ENCODE assay signal across 20 mouse cellular contexts in the genomic region with DNA sequence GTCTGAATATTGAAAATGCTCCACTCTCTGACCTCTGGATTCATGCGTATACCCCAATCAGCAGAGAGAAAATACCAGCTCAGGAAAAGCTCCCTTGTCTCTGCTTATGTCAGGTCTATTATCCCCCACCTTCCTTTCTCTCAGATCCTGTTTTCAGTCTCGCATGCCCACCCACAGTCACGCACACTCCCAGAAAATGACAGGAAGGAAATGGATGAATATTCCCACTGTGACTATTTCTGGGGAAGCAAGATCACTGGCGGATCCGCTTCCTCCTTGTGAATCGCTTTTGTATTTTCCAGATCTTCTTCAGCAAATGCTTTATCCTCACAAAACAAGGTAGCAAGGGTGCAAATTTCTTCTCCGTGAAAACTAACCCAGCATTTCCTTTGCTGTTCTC.
DNase-seq lines count a peak whose midpoint lies in the region; ATAC-seq and TF ChIP-seq lines count a peak whose summit lies in the region.
"Had no signal": no experiment of that assay in that cellular context is flagged by ENCODE, and none has a peak within 500 bp of the region (broad histone marks: within the 10 kb centered on the region; RNA-seq: fewer than 3 reads in every experiment).

No protein-coding gene starts in this region.

- 65% methylated on average over 7 of the region's 7 CpGs for WGBS in intestine, embryonic 15.5 days
- WGBS in intestine, postnatal 0 days = 73% methylated on average over 7 of the region's 7 CpGs
- WGBS in embryonic facial prominence, embryonic 10.5 days = 77% methylated on average over 7 of the region's 7 CpGs

- H3K4me2 ChIP-seq in intestine, embryonic 15.5 days (replicated peaks) = no peak overlapping the region
- no peak overlapping the region for H3K4me2 ChIP-seq in intestine, postnatal 0 days (replicated peaks; ENCODE audit: low read depth)
- H3K4me2 ChIP-seq: heart, embryonic 13.5 days; hindbrain, embryonic 15.5 days had no signal

- H3K4me1 ChIP-seq in intestine, embryonic 15.5 days (replicated peaks) = peaks cover 6% of the 10 kb centered on the region
- peaks cover 3% of the 10 kb centered on the region; the same call in 1 of the 2 replicates for H3K4me1 ChIP-seq in intestine, postnatal 0 days (replicated peaks; ENCODE audit: control insufficient read depth, insufficient read depth, low read length)
- H3K4me1 ChIP-seq in embryonic facial prominence, embryonic 10.5 days = peaks cover 41% of the 10 kb centered on the region
- H3K4me1 ChIP-seq: hindbrain, embryonic 15.5 days had no signal

- peak; percentile 36 for DNase-seq in right cerebral cortex, adult 18-20 months
- DNase-seq in right cerebral cortex, postnatal 10 days (ENCODE audit: low spot score in 2 of 2) = no peak
- DNase-seq in embryonic facial prominence, embryonic 10.5 days (ENCODE audit: low spot score) = no peak
- DNase-seq in telencephalon, adult 2 months (ENCODE audit: low read depth, low spot score) = peak; percentile 41
- no peak for DNase-seq in urinary bladder, adult 2 months (ENCODE audit: low spot score)
- DNase-seq: adrenal gland, adult 8-10 months; adrenal gland, postnatal 36 days; cerebellum, adult 11 months; cerebellum, adult 8-10 months; cerebellum, postnatal 25 days; gastrocnemius, postnatal 36 days; heart, adult 11 months; heart, postnatal 36 days had no signal

- H3K27ac ChIP-seq in intestine, embryonic 15.5 days = 0 out of 2 replicates have a peak overlapping the region, but pooled peaks have one; percentile 11
- no peak overlapping the region for H3K27ac ChIP-seq in intestine, postnatal 0 days (ENCODE audit: low read depth, low read length)
- peak overlapping the region; percentile 40 for H3K27ac ChIP-seq in embryonic facial prominence, embryonic 10.5 days (replicated peaks)
- H3K27ac ChIP-seq: hindbrain, embryonic 15.5 days had no signal

- no peaks in the 10 kb centered on the region for H3K9me3 ChIP-seq in intestine, embryonic 15.5 days
- no peaks in the 10 kb centered on the region for H3K9me3 ChIP-seq in intestine, postnatal 0 days (ENCODE audit: control insufficient read depth)
- no peaks in the 10 kb centered on the region for H3K9me3 ChIP-seq in embryonic facial prominence, embryonic 10.5 days
- H3K9me3 ChIP-seq: forebrain, embryonic 10.5 days; heart, embryonic 13.5 days; hindbrain, embryonic 15.5 days had no signal

- ATAC-seq in intestine, embryonic 15.5 days = no peak
- ATAC-seq in intestine, postnatal 0 days = no peak
- ATAC-seq: forebrain, embryonic 14.5 days had no signal

- no peaks in the 10 kb centered on the region for H3K27me3 ChIP-seq in intestine, embryonic 15.5 days (replicated peaks)
- H3K27me3 ChIP-seq in intestine, postnatal 0 days (replicated peaks; ENCODE audit: control insufficient read depth, insufficient read depth, low read length) = no peaks in the 10 kb centered on the region
- no peaks in the 10 kb centered on the region for H3K27me3 ChIP-seq in embryonic facial prominence, embryonic 10.5 days (replicated peaks; ENCODE audit: low read depth, poor library complexity, severe bottlenecking)
- H3K27me3 ChIP-seq: heart, embryonic 13.5 days; hindbrain, embryonic 15.5 days had no signal

- H3K9ac ChIP-seq in intestine, embryonic 15.5 days = no peak overlapping the region
- no peak overlapping the region for H3K9ac ChIP-seq in intestine, postnatal 0 days (ENCODE audit: low read depth, low read length)
- H3K9ac ChIP-seq: heart, embryonic 13.5 days; hindbrain, embryonic 15.5 days had no signal

- no peak for TF ChIP-seq CTCF in intestine, postnatal 0 days (IDR thresholded peaks at IDR 0.05; ENCODE audit: low read depth)

- H3K36me3 ChIP-seq in intestine, embryonic 15.5 days = no peaks in the 10 kb centered on the region
- no peaks in the 10 kb centered on the region for H3K36me3 ChIP-seq in intestine, postnatal 0 days (ENCODE audit: control insufficient read depth, insufficient read depth)
- no peaks in the 10 kb centered on the region for H3K36me3 ChIP-seq in embryonic facial prominence, embryonic 10.5 days (replicated peaks)
- H3K36me3 ChIP-seq: forebrain, embryonic 10.5 days; heart, embryonic 13.5 days; hindbrain, embryonic 15.5 days had no signal

- no peak overlapping the region for H3K4me3 ChIP-seq in intestine, embryonic 15.5 days (replicated peaks)
- no peak overlapping the region for H3K4me3 ChIP-seq in intestine, postnatal 0 days (ENCODE audit: low read depth, low read length)
- H3K4me3 ChIP-seq in embryonic facial prominence, embryonic 10.5 days = no peak overlapping the region
- H3K4me3 ChIP-seq: erythroblast, embryonic 14.5 days; forebrain, embryonic 10.5 days; heart, embryonic 13.5 days; hindbrain, embryonic 15.5 days had no signal

Comparison
In these comparisons a context has a peak if more than half of its experiments do, and no peak if none do; other contexts are left out.
1. DNase-seq: peak in right cerebral cortex, adult 18-20 months (single experiment) and telencephalon, adult 2 months (single experiment); none in right cerebral cortex, postnatal 10 days (0 of 2), embryonic facial prominence, embryonic 10.5 days (single experiment) and urinary bladder, adult 2 months (single experiment).